Mouse (Mus musculus) left cerebral cortex, postnatal 4 days (tissue): ENCODE results near the gene Gata1. TPM values are rescaled to one million over a fixed set of nuclear protein-coding genes. Genes with fewer than 3 reads are reported as not detected.
"Not testable (repeated sequence)": the region's sequence is repeated elsewhere in the genome, so short reads cannot be mapped to it uniquely, and the experiment has no call there.

Experiments
- DNase-seq: peaks from one replicate; pipeline ENCODE4 v3.0.0-alpha.2; 2022
- intact Hi-C: fragments of 180-260 bp; cut with DNase I; formaldehyde crosslinking; loops from one replicate; pipeline ENCODE4 v1.15.1; 2025
- total RNA-seq, 2 experiments: library from RNA; stranded (reverse); gene quantifications; 2 replicates each; pipeline ENCODE4 v1.2.3; 2021

Gata1 gene
- not detected for total RNA-seq

- intact Hi-C loops = no loop called here
These were observed at the start of gene Gata1 for GRCm38 (mm10) chrX:7977892-7978291. Gene Gata1, minus strand, starts transcription at chrX:7978071.

DNA sequence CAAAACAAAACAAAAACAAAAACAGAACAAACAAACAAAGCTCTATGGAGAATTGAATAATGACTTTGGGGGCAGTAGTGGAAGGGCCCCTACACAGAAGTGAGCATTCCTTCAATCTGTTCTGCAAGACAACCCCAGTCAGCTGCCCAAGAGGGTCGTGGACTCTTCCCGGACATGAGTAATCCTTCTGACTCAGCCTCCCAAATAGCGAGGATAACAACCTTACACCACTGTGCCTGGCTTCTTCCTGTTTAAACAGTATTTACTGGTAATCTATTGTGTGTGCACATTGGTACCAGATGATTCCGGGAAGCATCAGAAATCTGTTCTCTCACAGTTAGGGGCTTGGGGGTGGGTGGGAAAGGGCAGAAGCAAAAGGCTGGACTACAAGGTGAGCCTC lies 48.9 kb upstream of the Gata1 start:
- no peak for DNase-seq
- intact Hi-C loops = no loop called here

More at GRCm38 (mm10) chrX:7977892-7978291, at the start of gene Gata1:
- DNase-seq = no peak

DNA sequence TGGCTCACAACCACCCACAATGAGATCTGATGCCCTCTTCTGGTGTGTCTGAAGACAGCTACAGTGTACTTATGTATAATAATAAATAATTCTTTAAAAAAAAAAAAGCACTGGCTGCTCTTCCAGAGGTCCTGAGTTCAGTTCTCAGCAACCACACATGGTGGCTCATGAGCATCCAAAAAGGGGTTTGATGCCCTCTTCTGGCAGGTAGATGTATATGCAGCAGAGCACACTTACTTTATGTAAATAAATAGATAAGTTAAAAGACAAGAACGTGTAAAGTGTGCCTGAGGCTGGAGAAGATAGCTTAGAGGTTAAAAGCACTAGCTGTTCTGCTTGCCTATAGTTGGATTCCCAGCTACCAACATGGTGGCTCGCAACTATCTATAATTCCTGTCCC lies 46.9 kb upstream of the Gata1 start:
- intact Hi-C loops = no loop called here
- DNase-seq = no peak

DNA sequence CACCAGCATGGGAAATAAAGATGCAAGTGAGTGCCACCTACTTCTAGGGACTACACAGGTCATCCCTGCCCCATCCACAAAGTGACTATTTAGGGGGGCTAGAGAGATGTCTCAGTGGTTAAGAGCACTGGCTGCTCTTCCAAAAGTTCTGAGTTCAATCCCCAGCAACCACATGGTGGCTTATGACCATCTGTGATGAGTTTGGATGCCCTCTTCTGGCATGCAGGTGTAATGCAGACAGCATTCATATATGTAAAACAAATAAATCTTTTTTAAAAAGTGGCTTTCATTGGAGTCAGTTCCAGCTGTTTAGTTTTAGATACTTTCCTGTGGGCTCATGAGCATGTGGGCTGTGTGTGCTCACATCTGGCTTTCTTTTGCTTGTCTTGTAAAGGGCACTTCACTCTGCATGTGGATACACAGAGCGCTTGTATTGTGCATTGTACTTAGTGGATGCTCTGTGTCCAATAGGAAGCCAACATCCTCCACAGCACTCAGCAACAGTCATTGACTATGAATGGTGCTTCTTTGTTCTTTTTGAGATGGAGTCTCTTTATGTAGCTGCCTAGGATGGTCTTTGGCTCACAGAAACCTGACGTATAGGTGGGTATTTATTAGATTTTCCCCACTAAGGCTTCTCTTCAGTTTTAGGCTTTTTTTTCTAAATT lies 42.4 kb upstream of the Gata1 start:
- intact Hi-C loops = no loop called here
- DNase-seq = no peak

- intact Hi-C loops = no loop called here
- DNase-seq = no peak
These were observed 40.4 kb upstream of the Gata1 start, which contains the start of gene Glod5 for GRCm38 (mm10) chrX:8018286-8018685. Gene Glod5, minus strand, starts transcription at chrX:8018492.

GRCm38 (mm10) chrX:8017142-8017541 lies 39.3 kb upstream of the Gata1 start:
- intact Hi-C loops = no loop called here

DNA sequence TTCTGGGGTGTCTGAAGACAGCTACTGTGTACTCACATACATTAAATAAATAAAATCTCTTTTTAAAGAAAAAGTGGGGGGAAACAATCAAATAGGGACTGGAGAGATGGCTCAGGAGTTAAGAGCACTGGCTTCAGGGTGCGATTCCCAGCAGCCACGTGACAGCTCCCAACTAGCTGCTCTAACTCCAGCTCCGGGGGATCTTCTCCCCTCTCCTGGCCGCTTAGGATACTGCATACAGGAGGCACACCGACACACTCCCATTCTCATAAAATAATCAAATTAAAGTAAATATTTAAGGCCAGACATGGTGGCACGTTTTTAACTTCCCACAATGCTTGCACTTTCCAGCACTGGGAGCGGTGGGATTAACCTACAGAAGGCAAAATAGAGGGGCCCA lies 37.8 kb upstream of the Gata1 start:
- intact Hi-C loops, DNase-seq: not testable (repeated sequence)

More at GRCm38 (mm10) chrX:8017142-8017541, 39.3 kb upstream of the Gata1 start:
- DNase-seq = peak; percentile 26

DNA sequence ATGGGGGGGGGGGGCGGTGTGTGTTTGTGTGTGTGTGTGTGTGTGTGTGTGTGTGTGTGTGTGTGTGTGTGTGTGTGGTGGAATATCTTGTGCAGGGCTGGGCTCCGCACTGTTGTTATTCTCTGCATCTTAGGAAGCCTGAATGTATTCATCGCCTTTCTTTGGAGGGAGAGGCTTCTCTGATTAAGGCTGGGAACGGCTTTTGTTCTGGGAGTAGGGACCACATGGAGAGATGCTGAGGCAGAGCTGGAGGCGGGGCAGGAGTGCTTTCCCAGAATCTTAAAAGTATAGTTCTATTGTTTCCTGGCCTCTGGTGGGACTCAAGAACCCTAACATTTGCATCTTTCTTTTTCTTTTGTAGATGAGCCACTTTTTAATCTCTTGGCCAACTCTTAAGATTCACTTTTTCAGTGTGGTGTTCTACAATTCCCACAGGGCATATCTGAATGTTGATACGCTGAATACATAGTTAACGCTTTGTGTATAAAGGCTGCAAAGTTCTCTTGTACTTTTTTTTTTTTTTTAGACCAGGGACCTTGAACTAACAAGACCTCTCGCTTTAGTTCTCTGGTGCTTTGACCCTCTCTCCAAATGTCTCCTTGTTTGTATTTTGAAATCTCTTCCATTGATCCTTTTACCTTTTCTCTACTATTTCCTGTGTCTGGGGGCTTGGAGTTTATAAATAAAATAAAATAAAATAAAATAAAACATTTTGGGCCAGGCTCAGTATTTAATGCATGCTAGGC lies 35.9 kb upstream of the Gata1 start:
- DNase-seq = no peak
- intact Hi-C loops = no loop called here

- intact Hi-C loops = no loop called here
- DNase-seq = no peak
These were observed 35.3 kb upstream of the Gata1 start for GRCm38 (mm10) chrX:8013157-8013556.

DNA sequence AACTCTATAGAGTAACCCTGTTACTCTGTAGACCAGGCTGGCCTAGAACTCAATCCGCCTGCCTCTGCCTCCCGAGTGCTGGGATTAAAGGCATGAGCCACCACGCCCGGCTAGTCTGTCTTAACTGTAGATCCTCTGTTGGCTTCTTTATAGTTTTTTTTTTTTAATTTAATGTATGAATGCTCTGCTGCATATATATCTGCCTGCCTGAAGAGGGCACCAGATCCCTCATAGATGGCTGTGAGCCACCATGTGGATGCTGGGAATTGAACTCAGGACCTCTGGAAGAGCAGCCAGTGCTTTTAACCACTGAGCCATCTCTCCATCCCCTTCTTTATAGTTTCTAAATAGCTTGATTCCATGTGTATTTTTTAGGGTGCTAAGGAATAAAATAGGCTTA lies 31.5 kb upstream of the Gata1 start:
- DNase-seq, intact Hi-C loops: not testable (repeated sequence)

DNA sequence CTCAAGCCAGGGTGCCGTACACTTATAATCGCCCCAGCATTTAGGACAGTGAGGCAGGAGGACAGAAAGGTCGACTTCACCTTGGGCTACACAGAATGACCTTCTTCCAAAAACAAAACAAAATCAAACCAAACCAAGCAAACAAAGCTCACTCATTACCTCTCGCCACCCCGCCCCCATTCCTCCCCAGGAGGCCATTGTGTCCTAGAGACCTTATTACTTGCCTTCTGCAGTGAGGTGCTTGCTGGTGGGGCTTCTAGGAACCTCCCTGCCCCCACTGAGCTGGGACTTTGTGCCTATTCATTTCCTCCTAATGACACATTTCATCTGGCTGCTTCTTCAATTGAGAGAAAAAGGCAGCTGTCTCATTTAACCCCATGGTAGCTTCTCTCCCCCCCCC lies 30.7 kb upstream of the Gata1 start:
- DNase-seq = no peak
- intact Hi-C loops = no loop called here

DNA sequence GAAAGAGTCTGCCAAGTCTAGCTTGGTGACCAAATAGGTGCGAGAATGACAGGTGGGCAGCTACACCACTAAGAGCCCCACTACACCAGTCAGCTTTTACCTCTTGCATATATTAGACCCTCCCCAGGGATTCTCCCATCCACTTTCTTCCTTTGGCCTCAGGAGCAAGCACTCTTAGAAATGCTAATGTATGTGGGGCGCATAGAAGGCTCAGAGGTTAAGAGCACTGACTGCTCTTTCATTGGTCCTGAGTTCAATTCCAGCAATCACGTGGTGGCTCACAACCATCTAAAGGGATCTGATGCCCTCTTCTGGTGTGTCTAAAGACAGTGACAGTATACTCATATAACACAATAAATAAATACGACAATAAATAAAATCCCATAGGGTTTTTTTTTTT lies 25.1 kb upstream of the Gata1 start:
- no peak for DNase-seq
- intact Hi-C loops = no loop called here

DNA sequence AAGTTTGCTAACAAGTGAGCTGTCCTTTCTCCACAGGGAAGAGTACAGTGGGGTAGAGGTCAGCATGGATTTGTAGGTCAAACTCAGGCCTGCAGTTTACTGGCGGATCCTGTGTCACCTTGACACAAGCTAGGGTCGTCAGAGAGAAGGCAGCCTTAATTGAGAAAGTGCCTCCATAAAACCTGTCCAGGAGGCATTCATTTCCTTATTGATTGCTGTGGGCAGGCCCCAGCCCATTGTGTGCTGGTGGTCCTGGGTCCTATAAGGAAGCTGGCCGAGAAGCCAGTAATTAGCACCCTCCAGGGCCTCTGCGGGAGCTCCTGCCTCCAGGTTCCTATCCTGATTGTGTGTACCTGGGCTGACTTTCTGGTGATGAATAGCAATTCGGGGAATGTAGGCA lies 24.1 kb upstream of the Gata1 start:
- no peak for DNase-seq
- intact Hi-C loops = no loop called here

GRCm38 (mm10) chrX:8000546-8001192 lies 22.8 kb upstream of the Gata1 start:
- intact Hi-C loops = no loop called here

GRCm38 (mm10) chrX:7993068-7993735 lies 15.3 kb upstream of the Gata1 start:
- intact Hi-C loops = no loop called here
- DNase-seq = no peak

More at GRCm38 (mm10) chrX:8000546-8001192, 22.8 kb upstream of the Gata1 start:
- no peak for DNase-seq

DNA sequence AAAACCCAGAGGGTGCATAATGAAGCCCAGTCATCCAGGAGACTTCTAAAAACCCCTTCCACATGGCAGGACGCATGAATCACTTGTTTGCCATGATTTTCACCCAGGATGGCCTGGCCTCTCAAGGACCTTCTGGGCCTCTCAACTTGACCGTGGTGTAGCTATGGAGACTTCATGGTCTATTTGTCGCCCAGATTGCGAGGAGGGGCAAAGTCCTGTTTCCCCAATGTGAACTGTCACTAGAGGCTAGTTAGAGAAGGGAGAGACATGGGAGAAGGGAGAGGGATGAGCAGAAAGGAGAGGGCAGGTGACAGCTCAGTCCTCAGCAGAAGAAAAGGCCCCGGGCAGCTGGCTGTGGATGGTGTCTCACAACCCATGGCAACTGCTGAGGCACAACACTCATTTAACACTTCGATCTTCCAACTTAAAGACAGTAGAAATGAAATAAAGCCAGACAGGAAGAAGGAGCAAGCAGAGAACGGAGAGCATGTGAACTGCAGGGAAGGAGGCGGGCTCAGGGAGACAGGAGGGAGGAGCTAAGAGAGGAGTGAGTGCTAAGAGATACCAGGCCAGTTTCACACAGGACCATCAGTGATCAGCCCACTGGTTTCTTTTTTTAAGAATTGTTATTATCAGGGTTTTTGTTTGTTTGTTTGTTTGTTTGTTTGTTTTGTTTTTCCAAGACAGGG lies 14.7 kb upstream of the Gata1 start:
- intact Hi-C loops = no loop called here
- DNase-seq = no peak

DNA sequence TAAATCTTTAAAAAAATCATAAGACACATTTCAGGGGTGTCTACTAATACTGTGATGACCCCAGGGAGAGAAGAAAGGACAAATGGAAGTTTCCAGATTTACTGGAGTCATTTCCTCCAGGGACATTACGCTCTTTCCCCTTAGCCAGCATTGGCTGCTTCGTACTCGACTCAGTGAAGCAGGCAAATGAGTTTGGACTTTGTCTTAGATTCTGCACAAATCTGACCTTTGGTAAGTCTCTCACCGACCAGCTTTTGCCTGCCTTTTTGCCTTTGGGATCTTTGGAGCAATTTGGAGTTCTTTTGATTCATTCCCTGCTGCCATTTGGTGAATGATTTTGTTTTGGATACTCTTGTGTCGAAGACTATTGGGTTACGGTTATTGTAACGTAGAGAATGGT lies 3.5 kb upstream of the Gata1 start:
- intact Hi-C loops = no loop called here
- DNase-seq = no peak

DNA sequence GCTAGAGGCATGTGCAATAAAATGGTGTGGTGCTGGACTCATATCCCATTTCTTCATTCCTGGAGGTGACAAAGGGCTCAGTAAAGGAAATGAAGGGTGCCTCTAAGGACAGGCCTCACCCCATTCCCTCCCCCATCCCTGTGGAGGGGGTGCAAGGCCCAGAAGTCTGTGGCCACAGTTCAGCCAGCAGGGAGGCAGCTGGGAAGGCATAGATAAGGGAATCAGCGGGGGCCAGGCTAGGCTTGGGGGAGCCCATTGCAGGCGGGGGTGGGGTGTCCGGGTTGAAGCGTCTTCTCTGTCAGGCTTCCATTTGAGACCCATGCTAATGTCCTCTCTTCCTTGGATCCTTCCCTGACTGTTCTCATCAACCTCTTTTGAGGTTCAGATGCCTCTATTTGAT lies 6.6 kb downstream of the Gata1 start:
- intact Hi-C loops = no loop called here
- no peak for DNase-seq

- intact Hi-C loops = no loop called here
- DNase-seq = no peak
These were observed 9.0 kb downstream of the Gata1 start for GRCm38 (mm10) chrX:7968899-7969298.

DNA sequence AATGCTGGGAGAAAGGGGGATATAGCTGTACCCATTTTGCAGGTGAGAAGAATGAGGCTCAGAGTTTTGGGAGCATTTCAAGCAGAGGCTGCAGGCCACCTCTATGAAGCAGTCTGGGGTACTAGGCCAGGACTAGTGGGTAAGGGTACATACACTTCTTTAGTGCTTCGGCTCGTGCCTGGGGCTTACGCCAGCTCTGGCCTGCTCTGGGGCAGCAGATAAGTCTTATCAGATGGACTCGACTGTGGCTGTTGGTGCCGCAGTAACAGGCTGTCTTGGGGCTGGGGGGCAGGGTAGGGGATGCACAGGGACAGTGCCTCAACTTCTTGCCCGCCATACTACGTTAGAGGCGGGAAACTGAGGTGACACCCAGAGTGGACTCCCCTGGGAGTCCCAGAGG lies 9.6 kb downstream of the Gata1 start:
- no peak for DNase-seq
- intact Hi-C loops = no loop called here
